Mouse (Mus musculus) effector memory CD4-positive, alpha-beta T cell, adult 5 months (primary cell): Measurements from ENCODE around the gene Rabep2. TPM values are rescaled to one million over a fixed set of nuclear protein-coding genes. Genes with fewer than 3 reads are reported as not detected.

Experiments
- polyA plus RNA-seq: library from polyadenylated mRNA; unstranded; fragments of 100-300 nt; shearing (Covaris generic); gene quantifications from one replicate; pipeline ENCODE4 v1.2.1, GENCODE M21; 2017

Gene Rabep2
- polyA plus RNA-seq, result 40.4 TPM

GRCm38 (mm10) chr7:126428631-126429502, at the start of gene Rabep2:
Gene Rabep2, plus strand, starts transcription at chr7:126428759.

GRCm38 (mm10) chr7:126396298-126397119, 32.0 kb upstream of the Rabep2 start, which contains the start of gene Nfatc2ip:
Gene Nfatc2ip, minus strand, starts transcription at chr7:126396737.

GRCm38 (mm10) chr7:126414725-126415124, 13.8 kb upstream of the Rabep2 start, which contains the start of gene Cd19:
Gene Cd19, minus strand, starts transcription at chr7:126414889.

GRCm38 (mm10) chr7:126463004-126463403, 34.4 kb downstream of the Rabep2 start, which contains the start of gene Atp2a1:
Gene Atp2a1, minus strand, starts transcription at chr7:126463108.

DNA sequence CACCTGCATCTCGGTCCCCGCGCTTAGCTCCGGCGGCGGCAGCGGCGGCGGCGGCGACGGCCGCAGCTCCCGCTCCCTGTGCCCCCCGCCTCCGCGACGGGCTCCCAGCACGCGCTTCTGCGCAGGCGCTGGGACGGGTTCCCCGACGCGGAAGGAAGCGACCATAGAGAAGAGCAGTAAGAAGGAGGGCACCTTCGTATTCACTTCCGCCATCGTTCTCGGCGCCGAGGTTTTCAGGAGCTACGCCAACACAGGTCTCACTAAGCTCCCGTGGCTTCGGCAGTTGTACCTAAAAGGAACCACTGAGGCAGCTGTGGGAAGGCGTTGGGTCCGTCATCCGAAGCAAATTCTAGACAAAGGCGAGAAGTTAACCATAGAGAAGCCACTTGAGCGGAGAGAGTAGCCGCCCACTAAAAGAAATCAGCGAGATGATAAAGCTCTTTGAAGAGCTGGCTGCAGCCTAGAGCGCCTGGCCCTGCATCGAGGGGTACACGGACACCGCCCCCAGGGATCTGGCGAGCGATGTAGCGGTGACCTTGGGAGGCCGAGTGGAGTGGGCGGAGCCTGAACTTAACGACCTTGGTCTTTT, 46.5 kb downstream of the Rabep2 start, which contains the start of gene Sh2b1:
Sh2b1 (minus strand) TSS at position 432 of the 589 bp plus-strand sequence.

GRCm38 (mm10) chr7:126487052-126487483, 58.5 kb downstream of the Rabep2 start, which contains the start of gene Tufm:
Gene Tufm, plus strand, starts transcription at chr7:126487361.

Other genes with a start within 250 kb of the Rabep2 start
- gene Xpo6, start 228.3 kb upstream of the Rabep2 start, polyA plus RNA-seq, result 135 TPM
- gene Sbk1, start 156.1 kb upstream of the Rabep2 start, polyA plus RNA-seq, result 19.2 TPM
- 675 TPM for gene Lat, start 59.2 kb upstream of the Rabep2 start, polyA plus RNA-seq
- 33.0 TPM for gene Spns1, start 51.3 kb upstream of the Rabep2 start, polyA plus RNA-seq
- gene Nfatc2ip, start 32.0 kb upstream of the Rabep2 start, polyA plus RNA-seq, result 5.9 TPM
- gene Cd19, start 13.9 kb upstream of the Rabep2 start, polyA plus RNA-seq, result not detected
- 0.39 TPM for gene Atp2a1, start 34.3 kb downstream of the Rabep2 start, polyA plus RNA-seq
- 58.6 TPM for gene Sh2b1, start 46.7 kb downstream of the Rabep2 start, polyA plus RNA-seq
- 66.5 TPM for gene Tufm, start 58.6 kb downstream of the Rabep2 start, polyA plus RNA-seq
- 118 TPM for gene Atxn2l, start 74.7 kb downstream of the Rabep2 start, polyA plus RNA-seq
- 142 TPM for gene Eif3c, start 137.7 kb downstream of the Rabep2 start, polyA plus RNA-seq
- gene Apobr, start 156.2 kb downstream of the Rabep2 start, polyA plus RNA-seq, result 3.4 TPM
- gene Cln3, start 157.1 kb downstream of the Rabep2 start, polyA plus RNA-seq, result 83.6 TPM
- gene Il27, start 166.2 kb downstream of the Rabep2 start, polyA plus RNA-seq, result not detected
- gene Nupr1, start 202.1 kb downstream of the Rabep2 start, polyA plus RNA-seq, result not detected
- 62.4 TPM for gene Sgf29, start 220.6 kb downstream of the Rabep2 start, polyA plus RNA-seq
- not detected for gene Sult1a1, start 247.7 kb downstream of the Rabep2 start, polyA plus RNA-seq